Mouse (Mus musculus): ENCODE measurements around the gene Sec23ip. TPM values are rescaled to one million over a fixed set of nuclear protein-coding genes. Genes with fewer than 3 reads are reported as not detected.
A peak's percentile ranks its signal among the peaks of the same experiment; 100 is the strongest.

Gene Sec23ip
- total and polyA plus RNA-seq, 3 experiments = 16.0 to 40.1 (median 19.3) TPM

DNA sequence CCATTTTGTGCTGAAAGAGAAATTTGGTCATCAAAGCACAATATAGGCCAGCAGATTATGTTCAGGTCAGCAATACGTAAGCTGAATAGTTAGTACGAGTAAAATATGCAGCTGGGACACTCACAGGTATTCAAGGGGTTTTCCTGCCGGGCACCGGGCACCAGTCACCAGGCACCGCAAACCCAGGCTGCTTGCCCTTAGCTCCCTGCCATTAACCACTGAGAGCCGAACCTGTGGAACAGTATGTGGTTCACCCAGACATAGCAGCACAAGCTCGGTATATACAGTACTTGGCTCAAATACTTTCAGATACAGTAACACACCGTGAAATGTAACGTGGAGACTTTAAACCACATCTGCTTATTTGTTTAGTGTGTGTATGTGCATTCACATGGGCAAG is 19.6 kb upstream of the Sec23ip start:
- Histone ChIP-seq H3K27ac (ENCODE audit: insufficient read depth, low read depth) (peak overlapping the region; percentile 86), H3K36me3 (replicated peaks in 1 of 2; ENCODE audit: control insufficient read depth in 1 of 2, insufficient read depth in 1 of 2, low read length in 1 of 2) (peaks cover 24 to 43% of the 10 kb centered on the region in 2 experiments), H3K4me2 (ENCODE audit: insufficient read depth, low read depth, poor library complexity, severe bottlenecking) (peak overlapping the region; percentile 80), H3K4me3 (replicated peaks in 1 of 3; ENCODE audit: low read depth in 2 of 3, low read length in 2 of 3, poor library complexity in 1 of 3) (peak overlapping the region in 2 of 3 experiments; percentile 31 to 43), H3K9me3 (replicated peaks; ENCODE audit: low read length) (no peaks in the 10 kb centered on the region), H3K27me3 (replicated peaks) (no peaks in the 10 kb centered on the region), H3K79me2 (replicated peaks; ENCODE audit: control insufficient read depth, extremely low read depth, insufficient read depth, poor library complexity, severe bottlenecking) (peaks cover 27% of the 10 kb centered on the region), H3K9ac (ENCODE audit: insufficient read depth, low read depth) (peak overlapping the region; percentile 24; the same call in 1 of the 2 replicates), H3K4me1 (ENCODE audit: control insufficient read depth in 1 of 2, insufficient read depth in 2 of 2) (peaks cover 21 to 56% of the 10 kb centered on the region in 2 experiments)
- peak; percentile 44 for DNase-seq (ENCODE audit: extremely low read depth)
- TF ChIP-seq MAX (IDR thresholded peaks at IDR 0.05; ENCODE audit: low read length) = no peak
- TF ChIP-seq UBTF (IDR thresholded peaks at IDR 0.05; ENCODE audit: low read depth, low read length) = peak; percentile 60; the same call in 1 of the 2 replicates
- TF ChIP-seq JUN (IDR thresholded peaks at IDR 0.05; ENCODE audit: insufficient read depth, low read depth, low read length) = no peak
- 0 out of 2 replicates have a peak, but pooled peaks have one; percentile 51 for TF ChIP-seq MAFK (IDR thresholded peaks at IDR 0.05; ENCODE audit: insufficient replicate concordance, low read length)
- TF ChIP-seq TBP (conservative IDR thresholded peaks at IDR 0.05; ENCODE audit: low read depth, low read length) = peak; percentile 39; the same call in 1 of the 2 replicates
- dilution Hi-C loops (cut with MboI; ENCODE audit: extremely low pct_ligation_motif_present, extremely low pct_unique_long_range_greater_than_20kb, low sequenced_read_pairs) = no loop called here
- in situ Hi-C loops (cut with MboI; ENCODE audit: low pct_ligation_motif_present, low pct_unique_long_range_greater_than_20kb, low sequenced_read_pairs) = no loop called here

DNA sequence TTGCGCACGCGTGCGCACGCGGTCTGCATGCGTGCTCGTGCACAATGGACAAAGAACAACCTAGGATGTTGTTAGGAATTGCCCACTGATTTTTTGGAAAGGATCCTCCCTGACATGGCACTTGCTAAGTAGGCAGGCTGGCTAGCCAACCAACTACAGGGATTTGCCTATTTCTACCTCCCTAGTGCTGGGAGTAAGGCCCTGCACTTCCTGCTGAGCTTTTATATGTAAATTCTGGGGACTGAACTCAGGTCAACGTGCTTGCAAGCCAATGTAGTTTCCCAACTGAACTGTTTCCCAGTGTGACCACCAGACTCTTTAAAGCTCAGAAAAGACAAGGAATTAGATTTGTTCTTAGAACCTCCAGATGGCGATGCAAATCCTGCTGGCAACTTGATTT is 17.7 kb upstream of the Sec23ip start:
- no peak overlapping the region for H3K27ac ChIP-seq (ENCODE audit: insufficient read depth, low read depth)
- no peak for DNase-seq (ENCODE audit: extremely low read depth)
- no peak overlapping the region for H3K4me3 ChIP-seq (replicated peaks in 1 of 3; ENCODE audit: low read depth in 2 of 3, low read length in 2 of 3, poor library complexity in 1 of 3)
- dilution Hi-C loops (cut with MboI; ENCODE audit: extremely low pct_ligation_motif_present, extremely low pct_unique_long_range_greater_than_20kb, low sequenced_read_pairs) (no loop called here), in situ Hi-C loops (cut with MboI; ENCODE audit: low pct_ligation_motif_present, low pct_unique_long_range_greater_than_20kb, low sequenced_read_pairs) (no loop called here)
- H3K9me3 ChIP-seq (replicated peaks; ENCODE audit: low read length) = no peaks in the 10 kb centered on the region
- no peak overlapping the region for H3K9ac ChIP-seq (ENCODE audit: insufficient read depth, low read depth)
- H3K36me3 ChIP-seq (replicated peaks in 1 of 2; ENCODE audit: control insufficient read depth in 1 of 2, insufficient read depth in 1 of 2, low read length in 1 of 2) = peaks cover 13 to 30% of the 10 kb centered on the region in 2 experiments
- TF ChIP-seq MXI1 (IDR thresholded peaks at IDR 0.05; ENCODE audit: low read depth, low read length) = no peak
- TF ChIP-seq MAZ (IDR thresholded peaks at IDR 0.05; ENCODE audit: low read depth, low read length) = no peak
- TF ChIP-seq MEF2A (IDR thresholded peaks at IDR 0.05; ENCODE audit: borderline replicate concordance, low read depth, low read length) = no peak
- TF ChIP-seq MAX (IDR thresholded peaks at IDR 0.05; ENCODE audit: low read length) = no peak
- TF ChIP-seq ZNF384 (IDR thresholded peaks at IDR 0.05; ENCODE audit: low read depth, low read length) = no peak
- TF ChIP-seq USF2 (conservative IDR thresholded peaks at IDR 0.05; ENCODE audit: low read depth, low read length) = no peak
- no peak for TF ChIP-seq CHD2 (IDR thresholded peaks at IDR 0.05; ENCODE audit: low read length)
- no peak for TF ChIP-seq NELFE (IDR thresholded peaks at IDR 0.05; ENCODE audit: low read depth, low read length)
- TF ChIP-seq ZC3H11A (IDR thresholded peaks at IDR 0.05; ENCODE audit: low read depth, low read length) = no peak
- no peak for TF ChIP-seq BHLHE40 (IDR thresholded peaks at IDR 0.05; ENCODE audit: low read depth, low read length)
- no peak overlapping the region for H3K4me2 ChIP-seq (ENCODE audit: insufficient read depth, low read depth, poor library complexity, severe bottlenecking)
- no peaks in the 10 kb centered on the region for H3K27me3 ChIP-seq (replicated peaks)
- H3K4me1 ChIP-seq (ENCODE audit: control insufficient read depth in 1 of 2, insufficient read depth in 2 of 2) = peaks cover 26 to 73% of the 10 kb centered on the region in 2 experiments
- H3K79me2 ChIP-seq (replicated peaks; ENCODE audit: control insufficient read depth, extremely low read depth, insufficient read depth, poor library complexity, severe bottlenecking) = peaks cover 40% of the 10 kb centered on the region

Data from CH12.LX (cell line).